Mouse (Mus musculus): ENCODE results near the gene Slfn1. TPM values are rescaled to one million over a fixed set of nuclear protein-coding genes. Genes with fewer than 3 reads are reported as not detected.

Slfn1 gene
- not detected in 2 replicates for polyA plus RNA-seq (2014; fragmentation: Nextera tagmentation; extraction: Ambion mirVana)

- H3K9me3 ChIP-seq (ENCODE audit: control insufficient read depth, low read length): no peaks in the 10 kb centered on the region
- no peak within 1 kb of the TSS for H3K4me3 ChIP-seq (ENCODE audit: low read depth, low read length)
- H3K27ac ChIP-seq (ENCODE audit: low read depth, low read length): no peak within 1 kb of the TSS
- 89% methylated on average over 13 of the region's 13 CpGs for WGBS
- no peak within 1 kb of the TSS for H3K9ac ChIP-seq (ENCODE audit: low read depth, low read length)
- ATAC-seq (ENCODE audit: low FRiP score) (no peak), DNase-seq (ENCODE audit: low spot score) (no peak)
- H3K27me3 ChIP-seq (ENCODE audit: control insufficient read depth, insufficient read depth, low read length): no peaks in the 10 kb centered on the region
- no peaks in the 10 kb centered on the region for H3K36me3 ChIP-seq (ENCODE audit: control insufficient read depth, insufficient read depth, low read length)
- no peaks in the 10 kb centered on the region for H3K4me1 ChIP-seq (replicated peaks; ENCODE audit: control insufficient read depth, insufficient read depth, low read length)
- no peak within 1 kb of the TSS for H3K4me2 ChIP-seq (replicated peaks; ENCODE audit: low read depth, low read length)
Observed at GRCm38 (mm10) chr11:83116597-83117227, at the start of gene Slfn1. Slfn1 (plus strand) TSS chr11:83116849.

DNA sequence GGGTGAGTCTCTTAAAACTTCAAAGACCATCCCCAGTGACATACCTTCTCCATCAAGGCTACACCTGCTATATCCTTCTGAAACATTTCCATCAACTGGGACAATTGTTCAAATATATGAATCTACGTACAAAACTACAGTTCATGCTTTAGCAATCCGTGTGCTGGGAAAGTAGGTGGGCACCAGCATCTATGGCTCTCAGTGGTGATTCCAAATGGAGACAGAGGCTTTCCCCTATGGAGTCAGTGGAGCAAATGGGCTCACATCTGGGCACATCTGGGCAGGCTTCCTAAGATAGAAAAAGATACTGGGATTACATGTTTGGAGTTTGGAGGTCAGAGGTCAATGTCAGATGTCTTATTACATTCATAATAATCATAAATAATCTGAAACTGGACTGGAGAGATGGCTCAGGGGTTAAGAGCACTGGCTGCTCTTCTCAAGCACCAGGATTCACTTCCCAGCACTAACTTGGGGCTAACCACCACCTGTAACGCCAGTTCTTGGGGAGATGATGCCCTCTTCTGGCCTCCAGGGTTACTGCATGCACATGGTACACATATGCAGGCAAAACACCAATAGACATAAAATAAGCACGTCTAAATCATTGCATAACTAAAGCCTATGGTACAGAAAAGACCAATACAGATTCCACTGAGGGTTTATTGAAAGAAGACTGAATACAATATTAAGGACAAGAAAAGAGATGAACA is 48.5 kb upstream of the Slfn1 start:
- H3K4me2 ChIP-seq (replicated peaks; ENCODE audit: low read depth, low read length): no peak overlapping the region
- no peak overlapping the region for H3K9ac ChIP-seq (ENCODE audit: low read depth, low read length)
- no peaks in the 10 kb centered on the region for H3K36me3 ChIP-seq (ENCODE audit: control insufficient read depth, insufficient read depth, low read length)
- H3K27ac ChIP-seq (ENCODE audit: low read depth, low read length): no peak overlapping the region
- DNase-seq (ENCODE audit: low spot score) (no peak), ATAC-seq (ENCODE audit: low FRiP score) (no peak)
- no peaks in the 10 kb centered on the region for H3K4me1 ChIP-seq (replicated peaks; ENCODE audit: control insufficient read depth, insufficient read depth, low read length)
- H3K4me3 ChIP-seq (ENCODE audit: low read depth, low read length): no peak overlapping the region
- H3K9me3 ChIP-seq (ENCODE audit: control insufficient read depth, low read length): no peaks in the 10 kb centered on the region
- no peaks in the 10 kb centered on the region for H3K27me3 ChIP-seq (ENCODE audit: control insufficient read depth, insufficient read depth, low read length)
- WGBS: 73% methylated on average over 4 of the region's 4 CpGs

DNA sequence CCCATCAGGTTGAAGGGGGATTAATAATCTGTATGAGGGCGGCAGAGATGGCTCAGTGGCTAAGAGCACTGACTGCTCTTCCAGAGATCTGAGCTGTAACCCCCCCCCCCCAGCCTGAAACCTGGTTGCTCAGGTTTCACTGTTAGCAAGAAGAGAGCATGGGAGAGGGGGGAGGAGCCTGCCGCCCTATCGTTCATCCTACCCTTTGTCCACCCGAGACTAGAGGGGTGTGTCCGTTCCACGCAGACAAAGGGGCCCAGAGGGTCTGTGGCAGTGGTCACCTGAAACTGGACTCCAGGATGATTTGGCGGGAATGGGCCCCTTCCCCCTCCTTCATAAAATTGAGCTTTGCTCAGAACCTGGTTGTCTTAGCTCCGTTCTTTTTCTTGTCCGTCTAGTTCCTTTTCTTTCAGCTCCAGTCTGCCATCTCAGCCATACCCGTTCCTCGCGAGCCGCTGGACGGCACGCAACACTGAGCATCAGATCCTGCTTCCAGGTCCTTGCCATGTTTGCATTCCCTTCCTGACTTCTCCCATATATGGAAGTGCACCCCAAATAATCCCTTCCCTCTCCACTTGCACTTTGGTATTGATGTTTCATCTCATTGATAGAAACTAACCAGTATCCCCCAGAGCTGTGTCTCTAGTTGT is 46.2 kb upstream of the Slfn1 start:
- Histone ChIP-seq H3K9me3 (ENCODE audit: control insufficient read depth, low read length) (no peaks in the 10 kb centered on the region), H3K27me3 (ENCODE audit: control insufficient read depth, insufficient read depth, low read length) (no peaks in the 10 kb centered on the region), H3K4me2 (replicated peaks; ENCODE audit: low read depth, low read length) (no peak overlapping the region), H3K4me1 (replicated peaks; ENCODE audit: control insufficient read depth, insufficient read depth, low read length) (no peaks in the 10 kb centered on the region), H3K27ac (ENCODE audit: low read depth, low read length) (no peak overlapping the region), H3K4me3 (ENCODE audit: low read depth, low read length) (no peak overlapping the region), H3K9ac (ENCODE audit: low read depth, low read length) (no peak overlapping the region), H3K36me3 (ENCODE audit: control insufficient read depth, insufficient read depth, low read length) (no peaks in the 10 kb centered on the region)
- ATAC-seq (ENCODE audit: low FRiP score) (no peak), DNase-seq (ENCODE audit: low spot score) (no peak)
- 88% methylated on average over 15 of the region's 15 CpGs for WGBS

GRCm38 (mm10) chr11:83077714-83078422 is 38.8 kb upstream of the Slfn1 start:
- 68% methylated on average over 3 of the region's 3 CpGs for WGBS
- H3K4me1 ChIP-seq (replicated peaks; ENCODE audit: control insufficient read depth, insufficient read depth, low read length): no peaks in the 10 kb centered on the region
- no peak overlapping the region for H3K4me2 ChIP-seq (replicated peaks; ENCODE audit: low read depth, low read length)
- no peak for ATAC-seq (ENCODE audit: low FRiP score)
- H3K9me3 ChIP-seq (ENCODE audit: control insufficient read depth, low read length): no peaks in the 10 kb centered on the region
- no peak overlapping the region for H3K4me3 ChIP-seq (ENCODE audit: low read depth, low read length)
- H3K9ac ChIP-seq (ENCODE audit: low read depth, low read length): no peak overlapping the region
- no peak for DNase-seq (ENCODE audit: low spot score)
- no peaks in the 10 kb centered on the region for H3K36me3 ChIP-seq (ENCODE audit: control insufficient read depth, insufficient read depth, low read length)
- no peak overlapping the region for H3K27ac ChIP-seq (ENCODE audit: low read depth, low read length)
- no peaks in the 10 kb centered on the region for H3K27me3 ChIP-seq (ENCODE audit: control insufficient read depth, insufficient read depth, low read length)

- Histone ChIP-seq H3K4me2 (replicated peaks; ENCODE audit: low read depth, low read length) (no peak overlapping the region), H3K4me3 (ENCODE audit: low read depth, low read length) (no peak overlapping the region), H3K36me3 (ENCODE audit: control insufficient read depth, insufficient read depth, low read length) (no peaks in the 10 kb centered on the region), H3K27me3 (ENCODE audit: control insufficient read depth, insufficient read depth, low read length) (no peaks in the 10 kb centered on the region), H3K9ac (ENCODE audit: low read depth, low read length) (no peak overlapping the region), H3K9me3 (ENCODE audit: control insufficient read depth, low read length) (no peaks in the 10 kb centered on the region), H3K27ac (ENCODE audit: low read depth, low read length) (no peak overlapping the region), H3K4me1 (replicated peaks; ENCODE audit: control insufficient read depth, insufficient read depth, low read length) (no peaks in the 10 kb centered on the region)
- WGBS: 82% methylated on average over 5 of the region's 5 CpGs
- ATAC-seq (ENCODE audit: low FRiP score) (no peak), DNase-seq (ENCODE audit: low spot score) (no peak)
Observed at GRCm38 (mm10) chr11:83078423-83079140, 38.1 kb upstream of the Slfn1 start.

DNA sequence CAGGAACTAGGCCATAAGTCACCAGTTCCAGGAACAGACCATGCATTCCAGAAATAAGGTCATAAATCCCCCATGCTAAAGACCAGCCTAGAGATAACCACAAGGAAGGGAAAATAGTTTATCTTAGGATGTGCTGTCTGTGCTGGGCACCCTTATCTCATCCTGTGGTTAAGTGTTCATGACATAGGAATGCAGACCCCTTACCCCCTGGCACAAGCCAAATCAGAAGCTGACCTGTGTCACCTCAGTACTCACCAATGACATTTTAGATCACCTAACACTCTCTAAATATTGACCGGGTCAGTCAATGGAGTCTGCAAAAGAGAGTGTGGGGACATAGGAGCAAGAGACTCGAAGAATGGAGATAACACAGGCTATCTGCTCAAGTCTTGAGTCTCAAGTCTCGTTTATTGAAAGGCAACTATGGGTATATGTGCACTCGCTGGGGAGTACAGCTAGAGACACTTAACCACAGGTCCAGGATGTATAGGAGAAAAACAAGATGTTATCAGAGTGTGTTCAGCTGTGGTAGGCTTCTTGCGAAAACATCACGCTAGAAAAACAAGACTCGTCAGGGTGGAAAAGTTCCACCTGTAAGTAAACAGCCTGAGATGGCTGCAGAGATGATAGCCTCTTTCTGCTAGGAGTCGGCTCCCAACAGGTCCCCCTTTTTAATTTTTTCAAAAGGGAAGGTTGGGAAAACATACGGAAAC is 37.0 kb upstream of the Slfn1 start:
- no peak for ATAC-seq (ENCODE audit: low FRiP score)
- 87% methylated on average over 9 of the region's 9 CpGs for WGBS

GRCm38 (mm10) chr11:83082741-83083473 is 33.7 kb upstream of the Slfn1 start:
- no peaks in the 10 kb centered on the region for H3K4me1 ChIP-seq (replicated peaks; ENCODE audit: control insufficient read depth, insufficient read depth, low read length)
- no peak overlapping the region for H3K27ac ChIP-seq (ENCODE audit: low read depth, low read length)
- H3K36me3 ChIP-seq (ENCODE audit: control insufficient read depth, insufficient read depth, low read length): no peaks in the 10 kb centered on the region
- WGBS: 60% methylated on average over 7 of the region's 7 CpGs
- no peak for ATAC-seq (ENCODE audit: low FRiP score)
- no peaks in the 10 kb centered on the region for H3K9me3 ChIP-seq (ENCODE audit: control insufficient read depth, low read length)
- no peaks in the 10 kb centered on the region for H3K27me3 ChIP-seq (ENCODE audit: control insufficient read depth, insufficient read depth, low read length)
- no peak overlapping the region for H3K4me3 ChIP-seq (ENCODE audit: low read depth, low read length)
- no peak overlapping the region for H3K4me2 ChIP-seq (replicated peaks; ENCODE audit: low read depth, low read length)
- no peak for DNase-seq (ENCODE audit: low spot score)
- H3K9ac ChIP-seq (ENCODE audit: low read depth, low read length): no peak overlapping the region

More for the DNA sequence above, 37.0 kb upstream of the Slfn1 start:
- no peak for DNase-seq (ENCODE audit: low spot score)
- no peaks in the 10 kb centered on the region for H3K27me3 ChIP-seq (ENCODE audit: control insufficient read depth, insufficient read depth, low read length)
- H3K27ac ChIP-seq (ENCODE audit: low read depth, low read length): no peak overlapping the region
- no peaks in the 10 kb centered on the region for H3K4me1 ChIP-seq (replicated peaks; ENCODE audit: control insufficient read depth, insufficient read depth, low read length)
- H3K9me3 ChIP-seq (ENCODE audit: control insufficient read depth, low read length): no peaks in the 10 kb centered on the region
- H3K9ac ChIP-seq (ENCODE audit: low read depth, low read length): no peak overlapping the region
- no peaks in the 10 kb centered on the region for H3K36me3 ChIP-seq (ENCODE audit: control insufficient read depth, insufficient read depth, low read length)
- no peak overlapping the region for H3K4me3 ChIP-seq (ENCODE audit: low read depth, low read length)
- no peak overlapping the region for H3K4me2 ChIP-seq (replicated peaks; ENCODE audit: low read depth, low read length)
